Mouse (Mus musculus): ENCODE measurements around the gene Slc39a11.
A peak's percentile ranks its signal among the peaks of the same experiment; 100 is the strongest.

The Slc39a11 gene

GRCm38 (mm10) chr11:113537715-113538114, 112.2 kb downstream of the Slc39a11 start:
- no peak for DNase-seq

GRCm38 (mm10) chr11:113537199-113537586, 112.7 kb downstream of the Slc39a11 start:
- no peak for DNase-seq

GRCm38 (mm10) chr11:113536308-113537198, 113.3 kb downstream of the Slc39a11 start:
- DNase-seq, result no peak

GRCm38 (mm10) chr11:113534341-113534740, 115.5 kb downstream of the Slc39a11 start:
- no peak for DNase-seq

- no peak for DNase-seq
These were observed 115.9 kb downstream of the Slc39a11 start for GRCm38 (mm10) chr11:113533931-113534330.

- DNase-seq, result peak; percentile 11
These were observed 121.5 kb downstream of the Slc39a11 start for GRCm38 (mm10) chr11:113528391-113528790.

GRCm38 (mm10) chr11:113525731-113526130, 124.1 kb downstream of the Slc39a11 start:
- no peak for DNase-seq

- DNase-seq, result no peak
These were observed 127.2 kb downstream of the Slc39a11 start for GRCm38 (mm10) chr11:113522726-113523125.

GRCm38 (mm10) chr11:113521469-113522190, 128.2 kb downstream of the Slc39a11 start:
- DNase-seq, result no peak

GRCm38 (mm10) chr11:113520851-113521461, 128.9 kb downstream of the Slc39a11 start:
- no peak for DNase-seq

- DNase-seq, result no peak
These were observed 129.5 kb downstream of the Slc39a11 start for GRCm38 (mm10) chr11:113520373-113520772.

GRCm38 (mm10) chr11:113519973-113520372, 129.9 kb downstream of the Slc39a11 start:
- no peak for DNase-seq

GRCm38 (mm10) chr11:113518176-113518575, 131.7 kb downstream of the Slc39a11 start:
- DNase-seq, result no peak

- DNase-seq, result no peak
These were observed 133.7 kb downstream of the Slc39a11 start for GRCm38 (mm10) chr11:113516156-113516555.

- no peak for DNase-seq
These were observed 136.9 kb downstream of the Slc39a11 start for GRCm38 (mm10) chr11:113512976-113513375.

- no peak for DNase-seq
These were observed 137.7 kb downstream of the Slc39a11 start for GRCm38 (mm10) chr11:113512150-113512549.

GRCm38 (mm10) chr11:113510969-113511625, 138.8 kb downstream of the Slc39a11 start:
- DNase-seq, result no peak

- DNase-seq, result no peak
These were observed 139.6 kb downstream of the Slc39a11 start for GRCm38 (mm10) chr11:113510249-113510648.

- no peak for DNase-seq
These were observed 142.0 kb downstream of the Slc39a11 start for GRCm38 (mm10) chr11:113507716-113508480.

GRCm38 (mm10) chr11:113505551-113506160, 144.2 kb downstream of the Slc39a11 start:
- DNase-seq, result no peak

- no peak for DNase-seq
These were observed 145.3 kb downstream of the Slc39a11 start for GRCm38 (mm10) chr11:113504459-113505062.
